Mouse (Mus musculus) limb, embryonic 11.5 days (tissue): ENCODE results near the gene Slc25a23. TPM values are rescaled to one million over a fixed set of nuclear protein-coding genes. Genes with fewer than 3 reads are reported as not detected.

Experiments
- ATAC-seq: fragments of 200-750 bp; cut with Nextera tagmentation; 2 replicates; pipeline ENCODE4 v1.8.0; 2017; ENCODE audit warnings: low read depth; ENCODE audit not compliant: insufficient number of reproducible peaks, low FRiP score, low TSS enrichment
- DNase-seq: peaks from one replicate; pipeline ENCODE4 v3.0.0-alpha.2; 2015; ENCODE audit warnings: low spot score
- H3K27ac ChIP-seq: fragments of 300-500 bp; sonication (generic); replicated peaks from 2 replicates; pipeline ENCODE4 v1.5.1; 2014; ENCODE audit warnings: low read depth, mild to moderate bottlenecking, low read length
- H3K27me3 ChIP-seq: fragments of 300-500 bp; sonication (generic); 2 replicates; pipeline ENCODE4 v1.6.1; 2014; ENCODE audit warnings: mild to moderate bottlenecking, low read length, mixed read lengths; ENCODE audit not compliant: control insufficient read depth, insufficient read depth
- H3K36me3 ChIP-seq: fragments of 300-500 bp; sonication (generic); 2 replicates; pipeline ENCODE4 v1.6.1; 2014; ENCODE audit warnings: mild to moderate bottlenecking, low read length, moderate library complexity, mixed read lengths; ENCODE audit not compliant: control insufficient read depth, insufficient read depth
- H3K4me1 ChIP-seq: fragments of 300-500 bp; sonication (generic); 2 replicates; pipeline ENCODE4 v1.6.1; 2014; ENCODE audit warnings: low read length, mixed read lengths; ENCODE audit not compliant: control insufficient read depth, insufficient read depth
- H3K4me2 ChIP-seq: fragments of 300-500 bp; sonication (generic); 2 replicates; pipeline ENCODE4 v1.6.1; 2014; ENCODE audit warnings: low read depth, mild to moderate bottlenecking, moderate library complexity; ENCODE audit not compliant: severe bottlenecking
- H3K4me3 ChIP-seq: fragments of 300-500 bp; sonication (generic); 2 replicates; pipeline ENCODE4 v1.5.1; 2014; ENCODE audit warnings: low read depth, low read length
- H3K9ac ChIP-seq: fragments of 300-500 bp; sonication (generic); 2 replicates; pipeline ENCODE4 v1.6.1; 2014; ENCODE audit warnings: mild to moderate bottlenecking, low read length
- H3K9me3 ChIP-seq: fragments of 300-500 bp; sonication (generic); 2 replicates; pipeline ENCODE4 v1.6.1; 2016; ENCODE audit warnings: low read length; ENCODE audit not compliant: control insufficient read depth
- WGBS: fragments of 180-500 bp; shearing (Covaris S2); extraction: QIAGEN DNeasy Blood & Tissue Kit; methylation state at CpG from one replicate; pipeline ENCODE4 v1.1.7; 2014; 5-methylcytosine and 5-hydroxymethylcytosine counted together
- polyA plus RNA-seq: library from polyadenylated mRNA; unstranded; fragments of >200 nt; fragmentation: Nextera tagmentation; extraction: Ambion mirVana; gene quantifications from 2 replicates; pipeline ENCODE4 v1.2.1, GENCODE M21; 2014

Gene Slc25a23
- polyA plus RNA-seq, 1 experiment from 2014 or later = 4.5 TPM

DNA sequence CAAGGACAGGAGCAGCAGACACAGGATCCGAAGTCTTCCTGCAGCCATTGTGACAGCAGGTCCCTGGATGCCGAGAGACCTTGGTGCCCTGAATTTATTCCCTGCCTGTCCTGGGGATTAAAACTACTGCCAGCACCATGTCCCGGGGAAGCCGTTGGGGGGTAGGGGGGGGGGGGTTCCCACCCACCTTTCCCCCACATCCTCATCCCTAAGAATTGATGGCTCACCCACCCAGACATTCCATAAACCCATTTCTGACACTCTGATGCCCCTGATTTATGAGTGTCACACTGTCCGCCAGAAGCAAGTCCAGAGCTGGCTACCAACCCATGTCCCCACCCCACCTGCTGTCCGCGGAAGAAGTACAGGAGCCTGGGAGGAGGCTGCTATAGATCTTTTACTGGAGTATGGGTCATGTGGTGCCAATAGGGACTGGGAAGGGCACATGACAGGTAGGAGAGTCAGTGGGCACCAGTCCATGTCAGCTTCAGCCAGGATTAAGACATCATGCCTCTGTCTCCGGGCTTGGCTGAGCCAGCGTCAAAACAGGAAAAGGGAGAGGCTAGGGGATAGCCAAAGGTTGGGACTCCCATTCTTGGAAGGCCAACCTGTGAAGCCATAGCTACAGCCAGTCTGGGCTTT lies 59.6 kb downstream of the Slc25a23 start, which contains the start of gene Pspn:
Pspn (minus strand) TSS at position 51 of the 642 bp plus-strand sequence.
- Histone ChIP-seq H3K27ac (no peak within 1 kb of the TSS), H3K4me1 (0 out of 2 replicates have a peak, but pooled peaks cover 5% of the 10 kb centered on the region), H3K36me3 (peaks cover 19% of the 10 kb centered on the region), H3K27me3 (no peaks in the 10 kb centered on the region), H3K4me2 (no peak within 1 kb of the TSS), H3K9ac (no peak within 1 kb of the TSS), H3K9me3 (no peaks in the 10 kb centered on the region), H3K4me3 (no peak within 1 kb of the TSS)
- WGBS = 83% methylated on average over 9 of the region's 9 CpGs
- ATAC-seq (no peak), DNase-seq (no peak)

DNA sequence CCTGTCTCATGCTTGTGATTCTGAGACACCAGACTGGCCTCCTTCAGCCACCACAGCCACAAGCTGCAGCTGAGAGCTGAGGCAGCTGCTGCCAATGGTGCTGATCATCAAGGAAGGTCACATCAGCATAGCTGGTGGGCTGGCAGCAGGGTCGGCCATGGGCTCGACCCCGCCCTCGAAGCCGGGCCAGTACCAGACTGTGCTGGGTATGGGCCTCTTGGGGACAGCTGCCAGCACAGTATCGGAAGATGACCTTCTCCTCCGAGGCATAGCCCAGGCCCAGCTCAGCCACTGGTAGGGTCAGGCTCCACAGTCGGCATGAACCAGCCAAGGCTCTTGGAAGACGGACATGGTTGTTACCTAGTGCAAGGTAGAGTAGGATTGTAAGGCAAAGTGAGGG lies 60.2 kb downstream of the Slc25a23 start:
- Histone ChIP-seq H3K36me3 (peaks cover 17% of the 10 kb centered on the region), H3K9ac (no peak overlapping the region), H3K4me2 (no peak overlapping the region), H3K27me3 (no peaks in the 10 kb centered on the region), H3K27ac (no peak overlapping the region), H3K4me1 (0 out of 2 replicates have a peak, but pooled peaks cover 5% of the 10 kb centered on the region), H3K9me3 (no peaks in the 10 kb centered on the region), H3K4me3 (no peak overlapping the region)
- ATAC-seq (no peak), DNase-seq (no peak)
- 91% methylated on average over 9 of the region's 9 CpGs for WGBS

DNA sequence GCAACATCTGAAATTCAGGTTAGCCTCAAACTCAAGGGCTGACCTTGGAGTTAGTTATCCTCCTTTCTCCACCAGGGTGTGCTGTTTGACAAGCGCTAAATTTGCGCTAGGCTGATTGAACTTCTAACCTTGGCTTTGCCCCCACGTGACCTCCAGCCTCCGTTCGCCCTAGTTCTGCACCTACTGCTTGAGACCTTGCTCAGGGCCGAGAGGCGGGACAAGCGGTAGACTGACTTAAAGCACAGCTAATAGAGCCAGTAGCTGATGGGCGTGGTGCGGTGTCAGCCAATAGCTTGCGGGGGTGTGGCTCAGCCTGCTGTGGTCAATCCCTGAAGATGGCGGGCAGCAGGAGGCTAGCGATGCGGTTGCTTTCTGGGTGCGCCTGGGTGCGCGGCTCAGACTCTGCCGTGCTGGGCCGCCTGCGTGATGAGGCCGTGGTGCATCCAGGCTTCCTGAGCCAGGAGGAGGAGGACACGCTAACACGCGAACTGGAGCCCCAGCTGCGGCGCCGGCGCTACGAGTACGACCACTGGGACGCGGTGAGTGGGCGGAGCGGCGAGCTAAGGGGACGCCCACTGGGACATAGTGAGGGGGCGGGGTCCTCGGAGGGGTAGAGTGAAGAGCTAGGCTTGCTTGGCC lies 62.5 kb downstream of the Slc25a23 start, which contains the start of gene Alkbh7:
Alkbh7 (plus strand) TSS at position 311 of the 639 bp plus-strand sequence.
- H3K27me3 ChIP-seq = no peaks in the 10 kb centered on the region
- no peaks in the 10 kb centered on the region for H3K9me3 ChIP-seq
- H3K27ac ChIP-seq = no peak within 1 kb of the TSS
- H3K36me3 ChIP-seq = peaks cover 23% of the 10 kb centered on the region
- peak within 1 kb of the TSS; percentile 60 for H3K4me2 ChIP-seq
- H3K9ac ChIP-seq = peak within 1 kb of the TSS; percentile 41
- DNase-seq (peak; percentile 95), ATAC-seq (peak; percentile 100)
- WGBS = 0% methylated on average over 38 of the region's 38 CpGs
- H3K4me1 ChIP-seq = 0 out of 2 replicates have a peak, but pooled peaks cover 5% of the 10 kb centered on the region
- H3K4me3 ChIP-seq = peak within 1 kb of the TSS; percentile 61

DNA sequence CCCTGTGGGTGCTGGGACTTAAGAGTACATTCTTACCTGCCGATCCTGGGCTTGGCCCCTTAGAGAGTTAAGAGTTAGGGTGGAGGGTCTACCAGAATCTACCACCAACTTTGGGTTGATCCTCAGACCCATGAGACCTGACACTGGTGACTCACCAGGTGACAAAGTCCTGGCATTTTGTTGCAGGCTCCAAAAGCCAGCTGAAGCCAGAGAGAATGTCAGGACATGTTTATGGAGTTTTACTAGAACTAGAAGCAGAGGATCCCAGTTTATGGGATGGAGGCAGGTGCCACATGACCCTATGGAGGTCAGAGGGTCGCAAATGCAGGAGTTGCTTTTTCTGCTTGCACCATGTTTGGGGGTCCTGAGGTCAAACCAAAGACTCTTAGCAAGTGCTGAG lies 63.2 kb downstream of the Slc25a23 start:
- no peak overlapping the region for H3K4me2 ChIP-seq
- no peak; the same call in 1 of the 2 replicates for ATAC-seq
- WGBS = 68% methylated on average over 2 of the region's 2 CpGs

DNA sequence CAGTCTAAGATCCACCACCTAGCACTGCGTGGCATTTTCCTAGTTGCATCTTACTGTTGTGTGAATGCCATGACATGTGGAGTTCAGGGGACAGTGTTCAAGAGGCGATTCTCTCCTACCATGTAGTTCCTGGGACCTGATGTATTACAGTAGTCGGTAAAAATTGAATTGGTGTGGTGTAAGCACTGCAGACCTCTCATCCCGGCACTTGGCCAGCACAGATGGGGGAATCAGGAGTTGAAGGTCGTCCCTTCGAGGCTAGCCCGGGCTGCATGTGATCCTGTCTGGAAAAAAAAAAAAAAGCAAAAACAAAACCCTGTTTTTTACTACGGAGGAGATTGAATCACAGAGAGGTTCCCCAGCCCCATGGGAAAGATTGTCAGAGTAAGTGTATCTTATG lies 64.6 kb downstream of the Slc25a23 start:
- Histone ChIP-seq H3K4me1 (peaks cover 10% of the 10 kb centered on the region), H3K27ac (no peak overlapping the region), H3K9me3 (no peaks in the 10 kb centered on the region), H3K9ac (no peak overlapping the region), H3K27me3 (no peaks in the 10 kb centered on the region), H3K36me3 (peaks cover 23% of the 10 kb centered on the region), H3K4me2 (no peak overlapping the region), H3K4me3 (no peak overlapping the region)
- 90% methylated on average over 8 of the region's 8 CpGs for WGBS
- ATAC-seq (no peak), DNase-seq (no peak)

More for the DNA sequence above, 63.2 kb downstream of the Slc25a23 start:
- no peak overlapping the region for H3K4me3 ChIP-seq
- H3K27me3 ChIP-seq = no peaks in the 10 kb centered on the region
- H3K9me3 ChIP-seq = no peaks in the 10 kb centered on the region
- no peak overlapping the region for H3K27ac ChIP-seq
- H3K4me1 ChIP-seq = 0 out of 2 replicates have a peak, but pooled peaks cover 5% of the 10 kb centered on the region
- no peak overlapping the region for H3K9ac ChIP-seq
- peaks cover 23% of the 10 kb centered on the region for H3K36me3 ChIP-seq
- DNase-seq = no peak

Other genes starting within 250 kb of the Slc25a23 start
- gene Rfx2, start 228.8 kb downstream of the Slc25a23 start, polyA plus RNA-seq = 2.7 and 2.9 TPM in 2 replicates
- not detected in 2 replicates for gene Acsbg2, start 185.4 kb downstream of the Slc25a23 start, polyA plus RNA-seq
- gene 1700061G19Rik, start 184.4 kb downstream of the Slc25a23 start, polyA plus RNA-seq = 0.40 and 0.50 TPM in 2 replicates
- gene Mllt1, start 124.4 kb downstream of the Slc25a23 start, polyA plus RNA-seq = 33.6 and 43.1 TPM in 2 replicates
- gene Acer1, start 77.7 kb downstream of the Slc25a23 start, polyA plus RNA-seq = not detected in 2 replicates
- gene Clpp, start 69.6 kb downstream of the Slc25a23 start, polyA plus RNA-seq = 155 and 159 TPM in 2 replicates
- 40.2 and 42.1 TPM in 2 replicates for gene Alkbh7, start 62.5 kb downstream of the Slc25a23 start, polyA plus RNA-seq
- gene Pspn, start 59.8 kb downstream of the Slc25a23 start, polyA plus RNA-seq = 0.72 TPM in 1 of 2 replicates, not detected in the other
- gene Gtf2f1, start 48.6 kb downstream of the Slc25a23 start, polyA plus RNA-seq = 73.8 and 76.6 TPM in 2 replicates
- 0.21 and 0.37 TPM in 2 replicates for gene Gm17949, start 48.4 kb downstream of the Slc25a23 start, polyA plus RNA-seq
- 48.4 and 48.7 TPM in 2 replicates for gene Khsrp, start 28.3 kb downstream of the Slc25a23 start, polyA plus RNA-seq
- not detected in 2 replicates for gene Slc25a41, start 18.2 kb downstream of the Slc25a23 start, polyA plus RNA-seq
- gene Crb3, start 758 bp downstream of the Slc25a23 start, polyA plus RNA-seq = 1.0 and 1.1 TPM in 2 replicates
- gene Dennd1c, start 18.7 kb upstream of the Slc25a23 start, polyA plus RNA-seq = 0.43 and 0.51 TPM in 2 replicates
- gene Tubb4a, start 27.9 kb upstream of the Slc25a23 start, polyA plus RNA-seq = 11.1 and 11.8 TPM in 2 replicates
- gene Tnfsf9, start 45.5 kb upstream of the Slc25a23 start, polyA plus RNA-seq = 8.4 and 9.3 TPM in 2 replicates
- gene Cd70, start 89.9 kb upstream of the Slc25a23 start, polyA plus RNA-seq = not detected in 2 replicates
- gene Tnfsf14, start 134.3 kb upstream of the Slc25a23 start, polyA plus RNA-seq = 0.17 and 0.31 TPM in 2 replicates
- 0.03 and 0.21 TPM in 2 replicates for gene C3, start 168.3 kb upstream of the Slc25a23 start, polyA plus RNA-seq
- gene Gpr108, start 188.6 kb upstream of the Slc25a23 start, polyA plus RNA-seq = 28.2 and 30.8 TPM in 2 replicates
- 27.8 and 28.4 TPM in 2 replicates for gene Trip10, start 189.6 kb upstream of the Slc25a23 start, polyA plus RNA-seq
- 1.6 and 1.7 TPM in 2 replicates for gene Vav1, start 219.2 kb upstream of the Slc25a23 start, polyA plus RNA-seq